Mouse (Mus musculus) cortical plate, adult 2 months (tissue): ENCODE measurements at regions not wholly inside any gene's neighbourhood (a gene's known extent, or its start where the extent isn't known, plus 50 kb on each side); places are given as distances from the start of the nearest gene placed in this dataset.

Source experiments
- CTCF ChIP-seq: fragments of 200-500 bp; IDR thresholded peaks from 2 replicates; pipeline ENCODE4 v1.5.1; 2011; ENCODE audit warnings: mild to moderate bottlenecking, control low read depth, low read length; ENCODE audit not compliant: insufficient read depth; ENCODE audit errors: extremely low read depth
- POLR2A ChIP-seq: fragments of 200-500 bp; IDR thresholded peaks from 2 replicates; pipeline ENCODE4 v1.6.1; 2011; ENCODE audit warnings: mild to moderate bottlenecking, low read length, control low read depth; ENCODE audit not compliant: insufficient read depth; ENCODE audit errors: extremely low read depth

DNA sequence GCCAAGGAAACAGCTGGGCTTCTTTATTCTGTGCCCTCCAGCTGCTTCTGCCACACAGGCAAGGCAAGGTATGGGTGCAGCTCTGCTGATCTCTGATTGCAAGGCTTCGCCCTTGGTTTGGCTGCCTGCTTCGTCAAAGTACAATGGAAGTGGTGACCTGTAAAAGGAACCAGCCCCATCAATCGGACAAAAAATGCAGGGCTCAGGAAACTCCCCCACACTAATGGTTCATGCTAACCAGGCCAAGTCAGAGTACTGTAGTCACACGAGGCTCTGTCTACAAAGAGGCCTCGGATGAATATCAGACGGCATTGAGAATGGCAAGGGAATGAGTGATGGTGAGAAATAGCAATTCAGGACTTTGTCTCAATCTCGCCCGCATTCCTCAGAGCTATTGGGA is 433.8 kb downstream of the Meis1 start:
- TF ChIP-seq POLR2A: no peak
- TF ChIP-seq CTCF: no peak
